Mouse (Mus musculus) heart, embryonic 13.5 days (tissue): Measurements from ENCODE around the gene Slc3a2. TPM values are rescaled to one million over a fixed set of nuclear protein-coding genes. Genes with fewer than 3 reads are reported as not detected.

Source experiments
- microRNA-seq: library from miRNA; unstranded; fragments of <30 nt; microRNA quantifications from one replicate; pipeline ENCODE4, GENCODE M21; 2016
- polyA plus RNA-seq: library from polyadenylated mRNA; unstranded; fragments of >200 nt; fragmentation: Nextera tagmentation; extraction: Ambion mirVana; gene quantifications from 2 replicates; pipeline ENCODE4 v1.2.1, GENCODE M21; 2015

Gene Slc3a2
- polyA plus RNA-seq, 1 experiment from 2014 or later = 72.8 TPM

Small RNAs within 50 kb of the gene (microRNA-seq; reads per million reads assigned to microRNA genes)
- not detected for gene Mir6992

Other genes with a start within 250 kb of the Slc3a2 start
- 0.04 and 0.06 TPM in 2 replicates for gene Slc22a8, start 132.1 kb downstream of the Slc3a2 start, polyA plus RNA-seq
- not detected in 2 replicates for gene Slc22a6, start 105.3 kb downstream of the Slc3a2 start, polyA plus RNA-seq
- 0.04 TPM in 1 of 2 replicates, not detected in the other for gene Chrm1, start 59.6 kb downstream of the Slc3a2 start, polyA plus RNA-seq
- gene Wdr74, start 12.5 kb upstream of the Slc3a2 start, polyA plus RNA-seq = 54.1 and 60.0 TPM in 2 replicates
- gene 1700092M07Rik, start 17.3 kb upstream of the Slc3a2 start, polyA plus RNA-seq = 1.3 and 1.4 TPM in 2 replicates
- gene Stx5a, start 18.0 kb upstream of the Slc3a2 start, polyA plus RNA-seq = 81.1 and 87.5 TPM in 2 replicates
- gene Nxf1, start 33.7 kb upstream of the Slc3a2 start, polyA plus RNA-seq = 123 and 124 TPM in 2 replicates
- 154 and 167 TPM in 2 replicates for gene Tmem223, start 47.6 kb upstream of the Slc3a2 start, polyA plus RNA-seq
- gene Tmem179b, start 51.1 kb upstream of the Slc3a2 start, polyA plus RNA-seq = 54.5 and 60.7 TPM in 2 replicates
- gene Taf6l, start 63.0 kb upstream of the Slc3a2 start, polyA plus RNA-seq = 18.2 and 19.6 TPM in 2 replicates
- gene Polr2g, start 75.2 kb upstream of the Slc3a2 start, polyA plus RNA-seq = 129 and 143 TPM in 2 replicates
- gene Zbtb3, start 79.2 kb upstream of the Slc3a2 start, polyA plus RNA-seq = 3.7 and 3.9 TPM in 2 replicates
- 32.9 and 38.9 TPM in 2 replicates for gene Ttc9c, start 96.0 kb upstream of the Slc3a2 start, polyA plus RNA-seq
- gene Hnrnpul2, start 96.6 kb upstream of the Slc3a2 start, polyA plus RNA-seq = 2.9 TPM in 2 replicates
- gene AC129217.1, start 106.4 kb upstream of the Slc3a2 start, polyA plus RNA-seq = not detected in 2 replicates
- 44.6 and 45.3 TPM in 2 replicates for gene Bscl2, start 114.1 kb upstream of the Slc3a2 start, polyA plus RNA-seq
- gene Gng3, start 115.8 kb upstream of the Slc3a2 start, polyA plus RNA-seq = 2.2 TPM in 2 replicates
- 0.79 and 0.88 TPM in 2 replicates for gene Lrrn4cl, start 127.4 kb upstream of the Slc3a2 start, polyA plus RNA-seq
- gene Ubxn1, start 148.1 kb upstream of the Slc3a2 start, polyA plus RNA-seq = 112 and 139 TPM in 2 replicates
- 56.6 and 62.6 TPM in 2 replicates for gene Uqcc3, start 157.6 kb upstream of the Slc3a2 start, polyA plus RNA-seq
- gene Lbhd1, start 160.4 kb upstream of the Slc3a2 start, polyA plus RNA-seq = 48.2 and 49.5 TPM in 2 replicates
- not detected in 2 replicates for gene Gm49403, start 160.6 kb upstream of the Slc3a2 start, polyA plus RNA-seq
- gene 1810009A15Rik, start 165.5 kb upstream of the Slc3a2 start, polyA plus RNA-seq = 61.9 and 71.3 TPM in 2 replicates
- gene Gm49416, start 165.6 kb upstream of the Slc3a2 start, polyA plus RNA-seq = not detected in 2 replicates
- 23.9 and 25.5 TPM in 2 replicates for gene Ints5, start 169.6 kb upstream of the Slc3a2 start, polyA plus RNA-seq
- gene Ganab, start 174.7 kb upstream of the Slc3a2 start, polyA plus RNA-seq = 63.5 and 63.8 TPM in 2 replicates
- 40.6 and 41.4 TPM in 2 replicates for gene B3gat3, start 197.0 kb upstream of the Slc3a2 start, polyA plus RNA-seq
- 2.4 and 2.7 TPM in 2 replicates for gene Rom1, start 206.0 kb upstream of the Slc3a2 start, polyA plus RNA-seq
- 14.4 and 14.9 TPM in 2 replicates for gene Eml3, start 206.2 kb upstream of the Slc3a2 start, polyA plus RNA-seq
- gene Mta2, start 218.5 kb upstream of the Slc3a2 start, polyA plus RNA-seq = 83.6 and 88.0 TPM in 2 replicates
- 16.3 and 17.1 TPM in 2 replicates for gene Tut1, start 230.5 kb upstream of the Slc3a2 start, polyA plus RNA-seq
- 251 and 281 TPM in 2 replicates for gene Eef1g, start 243.7 kb upstream of the Slc3a2 start, polyA plus RNA-seq